Mouse (Mus musculus): ENCODE data around the gene Ms4a3.

DNA sequence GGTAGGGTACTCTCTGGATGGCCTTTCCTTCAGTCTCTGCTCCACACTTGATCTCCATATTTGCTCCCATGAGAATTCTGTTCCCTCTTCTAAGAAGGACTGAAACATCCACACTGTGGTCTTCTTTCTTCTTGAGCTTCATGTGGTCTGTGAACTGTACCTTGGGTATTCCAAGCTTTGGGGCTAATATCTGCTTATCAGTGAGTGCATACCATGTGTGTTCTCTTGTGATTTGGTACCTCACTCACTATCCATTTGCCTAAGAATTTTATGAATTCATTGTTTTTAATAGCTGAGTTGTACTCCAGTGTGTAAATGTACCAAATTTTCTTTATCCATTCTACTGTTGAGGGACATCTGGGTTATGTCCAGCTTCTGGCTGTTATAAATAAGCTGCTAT lies 20.9 kb upstream of the Ms4a3 start:
- TF ChIP-seq EP300 (IDR thresholded peaks at IDR 0.05; ENCODE audit: low read depth) (0 out of 2 replicates have a peak, but pooled peaks have one; percentile 42), CTCF (IDR thresholded peaks at IDR 0.05; ENCODE audit: low read depth) (no peak)

Measured in liver, postnatal 0 days (tissue).